Mouse (Mus musculus) left cerebral cortex, adult 11 months (tissue): ENCODE data around the gene Utp20.
A peak's percentile ranks its signal among the peaks of the same experiment; 100 is the strongest.
"Not testable (repeated sequence)": the region's sequence is repeated elsewhere in the genome, so short reads cannot be mapped to it uniquely, and the experiment has no call there.

ENCODE experiments used
- DNase-seq: peaks from one replicate; pipeline ENCODE4 v3.0.0; 2022; ENCODE audit warnings: low spot score

Utp20 gene

GRCm38 (mm10) chr10:88783941-88784340, 42.7 kb downstream of the Utp20 start:
- no peak for DNase-seq

GRCm38 (mm10) chr10:88783135-88783534, 43.5 kb downstream of the Utp20 start:
- DNase-seq, result not testable (repeated sequence)

- no peak for DNase-seq
Measured at GRCm38 (mm10) chr10:88780716-88781115, 45.9 kb downstream of the Utp20 start.

GRCm38 (mm10) chr10:88776206-88776605, 50.4 kb downstream of the Utp20 start:
- peak; percentile 14 for DNase-seq

GRCm38 (mm10) chr10:88772965-88773364, 53.6 kb downstream of the Utp20 start:
- DNase-seq, result not testable (repeated sequence)

GRCm38 (mm10) chr10:88769676-88770075, 56.9 kb downstream of the Utp20 start:
- no peak for DNase-seq

- DNase-seq, result no peak
Measured at GRCm38 (mm10) chr10:88768961-88769360, 57.6 kb downstream of the Utp20 start.

- DNase-seq, result no peak
Measured at GRCm38 (mm10) chr10:88765431-88766142, 61.0 kb downstream of the Utp20 start.

- DNase-seq, result no peak
Measured at GRCm38 (mm10) chr10:88761524-88762212, 64.9 kb downstream of the Utp20 start.

GRCm38 (mm10) chr10:88741426-88741825, 85.2 kb downstream of the Utp20 start:
- DNase-seq, result no peak

GRCm38 (mm10) chr10:88740781-88741180, 85.8 kb downstream of the Utp20 start:
- no peak for DNase-seq

- DNase-seq, result no peak
Measured at GRCm38 (mm10) chr10:88739818-88740217, 86.8 kb downstream of the Utp20 start.

GRCm38 (mm10) chr10:88739074-88739473, 87.5 kb downstream of the Utp20 start:
- not testable (repeated sequence) for DNase-seq

- no peak for DNase-seq
Measured at GRCm38 (mm10) chr10:88732309-88732622, 94.3 kb downstream of the Utp20 start.

GRCm38 (mm10) chr10:88731496-88732308, 94.9 kb downstream of the Utp20 start:
- DNase-seq, result no peak

- peak; percentile 85 for DNase-seq
Measured at GRCm38 (mm10) chr10:88730571-88731495, 95.8 kb downstream of the Utp20 start, which contains the start of gene Arl1. Arl1 (plus strand) TSS chr10:88730858.

GRCm38 (mm10) chr10:88728166-88728565, 98.4 kb downstream of the Utp20 start:
- DNase-seq, result no peak

- peak; percentile 45 for DNase-seq
Measured at GRCm38 (mm10) chr10:88727128-88727527, 99.5 kb downstream of the Utp20 start.

- no peak for DNase-seq
Measured at GRCm38 (mm10) chr10:88725343-88725742, 101.3 kb downstream of the Utp20 start.

- no peak for DNase-seq
Measured at GRCm38 (mm10) chr10:88719618-88720017, 107.0 kb downstream of the Utp20 start.

- DNase-seq, result no peak
Measured at GRCm38 (mm10) chr10:88717756-88718025, 108.9 kb downstream of the Utp20 start.
